Mouse (Mus musculus): Measurements from ENCODE around the gene Actn2. TPM values are rescaled to one million over a fixed set of nuclear protein-coding genes. Genes with fewer than 3 reads are reported as not detected.

The Actn2 gene
- polyA plus RNA-seq, 1 experiment from 2014 or later = 5.4 TPM

GRCm38 (mm10) chr13:12283826-12284225, 56.7 kb downstream of the Actn2 start:
- Histone ChIP-seq H3K27me3 (ENCODE audit: control insufficient read depth, insufficient read depth, low read length) (no peaks in the 10 kb centered on the region), H3K4me1 (ENCODE audit: control insufficient read depth, insufficient read depth, low read length) (no peaks in the 10 kb centered on the region), H3K9me3 (ENCODE audit: control insufficient read depth, low read length) (no peaks in the 10 kb centered on the region), H3K4me3 (ENCODE audit: low read depth, low read length) (no peak overlapping the region), H3K36me3 (ENCODE audit: control insufficient read depth, insufficient read depth, low read length) (no peaks in the 10 kb centered on the region), H3K27ac (ENCODE audit: low read depth, low read length) (no peak overlapping the region), H3K9ac (replicated peaks; ENCODE audit: low read depth, low read length) (no peak overlapping the region), H3K4me2 (ENCODE audit: low read depth, low read length) (no peak overlapping the region)
- 87% methylated on average over 3 of the region's 3 CpGs for WGBS
- ATAC-seq (ENCODE audit: low read depth) = no peak

DNA sequence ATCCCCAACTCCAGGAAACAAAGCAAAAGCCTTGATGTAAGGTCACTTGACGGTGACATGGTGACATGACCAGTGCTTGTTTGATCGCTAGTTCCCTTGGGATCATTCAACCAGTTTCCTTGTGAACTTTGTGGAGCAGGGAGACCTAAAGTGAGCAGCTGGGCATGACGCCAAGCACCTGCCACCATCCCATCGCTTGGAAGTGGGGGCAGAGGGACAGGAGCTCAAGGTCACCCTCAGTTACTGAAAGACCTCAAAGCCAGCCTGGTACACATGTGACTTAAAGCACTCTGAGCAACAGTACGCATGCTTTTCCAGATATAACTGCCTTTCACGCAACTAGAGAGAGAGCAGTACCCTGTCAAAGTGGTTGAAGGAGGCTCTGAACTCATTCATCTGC, 65.8 kb downstream of the Actn2 start:
- Histone ChIP-seq H3K27ac (ENCODE audit: low read depth, low read length) (no peak overlapping the region), H3K4me1 (ENCODE audit: control insufficient read depth, insufficient read depth, low read length) (no peaks in the 10 kb centered on the region), H3K36me3 (ENCODE audit: control insufficient read depth, insufficient read depth, low read length) (no peaks in the 10 kb centered on the region), H3K4me3 (ENCODE audit: low read depth, low read length) (no peak overlapping the region), H3K27me3 (ENCODE audit: control insufficient read depth, insufficient read depth, low read length) (no peaks in the 10 kb centered on the region), H3K4me2 (ENCODE audit: low read depth, low read length) (no peak overlapping the region), H3K9ac (replicated peaks; ENCODE audit: low read depth, low read length) (no peak overlapping the region), H3K9me3 (ENCODE audit: control insufficient read depth, low read length) (no peaks in the 10 kb centered on the region)
- 88% methylated on average over 6 of the region's 6 CpGs for WGBS
- ATAC-seq (ENCODE audit: low read depth) = no peak

DNA sequence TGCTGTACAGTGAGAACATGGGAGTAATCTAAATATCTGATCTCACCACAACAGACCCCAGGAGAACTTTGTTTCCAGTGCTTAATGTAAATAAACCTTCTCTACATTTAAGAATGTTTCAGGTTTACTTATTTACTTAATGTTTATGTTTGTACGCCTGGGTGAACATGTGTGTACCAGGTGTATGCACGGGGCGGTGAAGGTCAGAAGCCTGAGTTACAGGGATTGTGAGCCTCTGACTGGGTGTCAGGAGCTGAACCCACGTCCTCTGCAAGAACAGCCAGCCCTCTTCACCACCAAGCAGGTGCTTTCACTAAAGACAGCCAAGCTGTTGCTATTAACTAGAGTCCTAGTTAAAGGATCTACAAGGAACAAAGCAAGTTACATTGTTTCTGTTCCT, 66.3 kb downstream of the Actn2 start:
- ATAC-seq (ENCODE audit: low read depth) = no peak
- Histone ChIP-seq H3K27me3 (ENCODE audit: control insufficient read depth, insufficient read depth, low read length) (no peaks in the 10 kb centered on the region), H3K9ac (replicated peaks; ENCODE audit: low read depth, low read length) (no peak overlapping the region), H3K4me2 (ENCODE audit: low read depth, low read length) (no peak overlapping the region), H3K9me3 (ENCODE audit: control insufficient read depth, low read length) (no peaks in the 10 kb centered on the region), H3K27ac (ENCODE audit: low read depth, low read length) (no peak overlapping the region), H3K4me1 (ENCODE audit: control insufficient read depth, insufficient read depth, low read length) (no peaks in the 10 kb centered on the region), H3K4me3 (ENCODE audit: low read depth, low read length) (no peak overlapping the region), H3K36me3 (ENCODE audit: control insufficient read depth, insufficient read depth, low read length) (no peaks in the 10 kb centered on the region)
- 90% methylated on average over 4 of the region's 4 CpGs for WGBS

DNA sequence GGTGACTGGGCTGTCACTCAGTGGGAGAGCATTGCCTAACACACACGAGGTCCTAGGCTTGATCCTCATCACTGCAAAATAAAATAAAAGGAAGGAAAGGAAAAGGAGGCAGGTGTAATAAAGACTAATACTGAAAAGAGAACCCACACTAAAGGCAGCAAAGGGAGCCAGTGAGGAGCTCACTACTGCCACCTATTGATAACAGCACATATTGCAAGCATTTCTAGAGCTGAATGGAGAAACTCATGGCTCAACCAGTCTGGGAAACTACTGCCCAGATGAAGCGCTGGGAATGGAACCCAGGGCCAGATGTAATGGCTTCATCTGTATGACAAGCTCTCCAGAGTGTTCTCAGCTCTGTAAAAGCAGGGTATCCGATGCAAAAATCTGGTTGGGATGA, 67.6 kb downstream of the Actn2 start:
- WGBS = 54% methylated on average over 3 of the region's 3 CpGs
- Histone ChIP-seq H3K9me3 (ENCODE audit: control insufficient read depth, low read length) (no peaks in the 10 kb centered on the region), H3K4me3 (ENCODE audit: low read depth, low read length) (no peak overlapping the region), H3K4me2 (ENCODE audit: low read depth, low read length) (no peak overlapping the region), H3K27ac (ENCODE audit: low read depth, low read length) (no peak overlapping the region), H3K36me3 (ENCODE audit: control insufficient read depth, insufficient read depth, low read length) (no peaks in the 10 kb centered on the region), H3K27me3 (ENCODE audit: control insufficient read depth, insufficient read depth, low read length) (no peaks in the 10 kb centered on the region), H3K9ac (replicated peaks; ENCODE audit: low read depth, low read length) (no peak overlapping the region), H3K4me1 (ENCODE audit: control insufficient read depth, insufficient read depth, low read length) (no peaks in the 10 kb centered on the region)
- ATAC-seq (ENCODE audit: low read depth) = 0 out of 2 replicates have a peak, but pooled peaks have one; percentile 9

DNA sequence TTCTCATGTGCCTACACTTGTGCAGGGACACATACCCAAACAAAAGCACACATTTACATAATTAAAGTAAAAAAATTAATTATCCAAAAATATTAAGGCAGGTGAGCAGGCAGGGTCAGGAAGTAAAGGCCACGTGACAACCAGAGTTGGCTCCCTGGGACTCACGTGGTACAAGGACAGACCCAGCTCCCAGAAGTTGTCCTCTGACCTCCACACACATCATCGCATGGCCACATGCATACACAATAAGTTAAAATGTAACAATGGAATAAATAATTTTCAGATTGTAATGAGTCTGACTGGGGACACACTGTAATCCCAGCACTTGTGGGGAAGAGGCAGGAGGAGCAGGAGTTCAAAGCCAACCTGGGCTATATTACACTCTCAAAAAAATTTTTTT, 72.6 kb downstream of the Actn2 start:
- WGBS = 95% methylated on average over 3 of the region's 3 CpGs
- Histone ChIP-seq H3K4me1 (ENCODE audit: control insufficient read depth, insufficient read depth, low read length) (no peaks in the 10 kb centered on the region), H3K9me3 (ENCODE audit: control insufficient read depth, low read length) (no peaks in the 10 kb centered on the region), H3K27ac (ENCODE audit: low read depth, low read length) (no peak overlapping the region), H3K4me3 (ENCODE audit: low read depth, low read length) (no peak overlapping the region), H3K4me2 (ENCODE audit: low read depth, low read length) (no peak overlapping the region), H3K36me3 (ENCODE audit: control insufficient read depth, insufficient read depth, low read length) (no peaks in the 10 kb centered on the region), H3K9ac (replicated peaks; ENCODE audit: low read depth, low read length) (no peak overlapping the region), H3K27me3 (ENCODE audit: control insufficient read depth, insufficient read depth, low read length) (no peaks in the 10 kb centered on the region)
- ATAC-seq (ENCODE audit: low read depth) = no peak

GRCm38 (mm10) chr13:12267097-12267496, 73.5 kb downstream of the Actn2 start:
- Histone ChIP-seq H3K27ac (ENCODE audit: low read depth, low read length) (no peak overlapping the region), H3K9ac (replicated peaks; ENCODE audit: low read depth, low read length) (no peak overlapping the region), H3K36me3 (ENCODE audit: control insufficient read depth, insufficient read depth, low read length) (no peaks in the 10 kb centered on the region), H3K4me2 (ENCODE audit: low read depth, low read length) (no peak overlapping the region), H3K27me3 (ENCODE audit: control insufficient read depth, insufficient read depth, low read length) (no peaks in the 10 kb centered on the region), H3K4me1 (ENCODE audit: control insufficient read depth, insufficient read depth, low read length) (no peaks in the 10 kb centered on the region), H3K9me3 (ENCODE audit: control insufficient read depth, low read length) (no peaks in the 10 kb centered on the region), H3K4me3 (ENCODE audit: low read depth, low read length) (no peak overlapping the region)
- no peak for ATAC-seq (ENCODE audit: low read depth)
- WGBS = 29% methylated on average over 3 of the region's 3 CpGs

GRCm38 (mm10) chr13:12263996-12264395, 76.6 kb downstream of the Actn2 start:
- Histone ChIP-seq H3K4me3 (ENCODE audit: low read depth, low read length) (no peak overlapping the region), H3K36me3 (ENCODE audit: control insufficient read depth, insufficient read depth, low read length) (no peaks in the 10 kb centered on the region), H3K4me1 (ENCODE audit: control insufficient read depth, insufficient read depth, low read length) (no peaks in the 10 kb centered on the region), H3K9me3 (ENCODE audit: control insufficient read depth, low read length) (no peaks in the 10 kb centered on the region), H3K4me2 (ENCODE audit: low read depth, low read length) (no peak overlapping the region), H3K27ac (ENCODE audit: low read depth, low read length) (no peak overlapping the region), H3K27me3 (ENCODE audit: control insufficient read depth, insufficient read depth, low read length) (no peaks in the 10 kb centered on the region), H3K9ac (replicated peaks; ENCODE audit: low read depth, low read length) (no peak overlapping the region)
- 83% methylated on average over 6 of the region's 6 CpGs for WGBS
- ATAC-seq (ENCODE audit: low read depth) = no peak

DNA sequence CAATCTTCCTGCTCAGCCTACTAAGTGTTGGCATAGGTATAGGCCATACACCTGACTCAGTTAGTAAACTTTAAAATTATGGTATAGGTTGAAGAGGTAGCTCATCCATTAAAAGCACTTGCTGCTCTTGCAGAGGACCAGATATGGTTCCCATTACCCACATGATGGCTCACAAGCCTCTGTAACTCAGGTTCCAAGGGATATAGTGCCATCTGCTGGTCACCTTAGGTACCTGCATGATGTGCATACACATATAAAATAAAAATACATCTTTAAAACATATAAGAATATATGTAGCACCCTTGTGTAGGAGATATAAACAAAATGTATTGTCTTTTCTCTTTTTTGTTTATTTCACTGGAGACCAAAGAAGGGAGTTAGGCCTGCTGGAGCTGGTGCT, 79.1 kb downstream of the Actn2 start:
- Histone ChIP-seq H3K36me3 (ENCODE audit: control insufficient read depth, insufficient read depth, low read length) (no peaks in the 10 kb centered on the region), H3K27ac (ENCODE audit: low read depth, low read length) (no peak overlapping the region), H3K9ac (replicated peaks; ENCODE audit: low read depth, low read length) (no peak overlapping the region), H3K4me1 (ENCODE audit: control insufficient read depth, insufficient read depth, low read length) (peaks cover 6% of the 10 kb centered on the region; the same call in 1 of the 2 replicates), H3K9me3 (ENCODE audit: control insufficient read depth, low read length) (no peaks in the 10 kb centered on the region), H3K4me2 (ENCODE audit: low read depth, low read length) (no peak overlapping the region), H3K27me3 (ENCODE audit: control insufficient read depth, insufficient read depth, low read length) (no peaks in the 10 kb centered on the region), H3K4me3 (ENCODE audit: low read depth, low read length) (no peak overlapping the region)
- ATAC-seq (ENCODE audit: low read depth) = no peak

- H3K36me3 ChIP-seq (ENCODE audit: control insufficient read depth, insufficient read depth, low read length) = no peaks in the 10 kb centered on the region
- H3K4me1 ChIP-seq (ENCODE audit: control insufficient read depth, insufficient read depth, low read length) = peaks cover 6% of the 10 kb centered on the region; the same call in 1 of the 2 replicates
- WGBS = under 1% methylated on average over 69 of the region's 69 CpGs
- peak; percentile 100 for ATAC-seq (ENCODE audit: low read depth)
- peak within 1 kb of the TSS; percentile 70 for H3K4me3 ChIP-seq (ENCODE audit: low read depth, low read length)
- peak within 1 kb of the TSS; percentile 73 for H3K4me2 ChIP-seq (ENCODE audit: low read depth, low read length)
- no peaks in the 10 kb centered on the region for H3K9me3 ChIP-seq (ENCODE audit: control insufficient read depth, low read length)
- H3K9ac ChIP-seq (replicated peaks; ENCODE audit: low read depth, low read length) = peak within 1 kb of the TSS; percentile 70
- H3K27me3 ChIP-seq (ENCODE audit: control insufficient read depth, insufficient read depth, low read length) = no peaks in the 10 kb centered on the region
- H3K27ac ChIP-seq (ENCODE audit: low read depth, low read length) = peak within 1 kb of the TSS; percentile 69
Observed at GRCm38 (mm10) chr13:12257391-12258380, 82.9 kb downstream of the Actn2 start, which contains the start of gene Mtr. Gene Mtr, minus strand, starts transcription at chr13:12258113.

Data from neural tube, embryonic 14.5 days (tissue).